Mouse (Mus musculus): ENCODE measurements around the gene Cd244a. TPM values are rescaled to one million over a fixed set of nuclear protein-coding genes. Genes with fewer than 3 reads are reported as not detected.

Cd244a gene
- polyA plus RNA-seq, 1 experiment from 2014 or later = not detected

GRCm38 (mm10) chr1:171635696-171636095, 76.7 kb downstream of the Cd244a start:
- H3K9me3 ChIP-seq (replicated peaks) = no peaks in the 10 kb centered on the region
- no peak overlapping the region for H3K27ac ChIP-seq
- no peaks in the 10 kb centered on the region for H3K4me1 ChIP-seq
- H3K27me3 ChIP-seq (ENCODE audit: low read depth, poor library complexity, severe bottlenecking) = no peaks in the 10 kb centered on the region
- no peak overlapping the region for H3K4me3 ChIP-seq
- 59% methylated on average over 6 of the region's 6 CpGs for WGBS
- no peak for DNase-seq (ENCODE audit: low spot score)
- no peaks in the 10 kb centered on the region for H3K36me3 ChIP-seq

GRCm38 (mm10) chr1:171637101-171637500, 78.1 kb downstream of the Cd244a start:
- H3K4me3 ChIP-seq = no peak overlapping the region
- no peaks in the 10 kb centered on the region for H3K4me1 ChIP-seq
- WGBS = 89% methylated on average over 8 of the region's 8 CpGs
- H3K27me3 ChIP-seq (ENCODE audit: low read depth, poor library complexity, severe bottlenecking) = no peaks in the 10 kb centered on the region
- H3K36me3 ChIP-seq = no peaks in the 10 kb centered on the region
- no peak for DNase-seq (ENCODE audit: low spot score)
- no peaks in the 10 kb centered on the region for H3K9me3 ChIP-seq (replicated peaks)
- H3K27ac ChIP-seq = no peak overlapping the region

- no peak overlapping the region for H3K27ac ChIP-seq
- no peaks in the 10 kb centered on the region for H3K4me1 ChIP-seq
- H3K36me3 ChIP-seq = no peaks in the 10 kb centered on the region
- no peak for DNase-seq (ENCODE audit: low spot score)
- H3K27me3 ChIP-seq (ENCODE audit: low read depth, poor library complexity, severe bottlenecking) = no peaks in the 10 kb centered on the region
- H3K9me3 ChIP-seq (replicated peaks) = no peaks in the 10 kb centered on the region
- no peak overlapping the region for H3K4me3 ChIP-seq
- 80% methylated on average over 2 of the region's 2 CpGs for WGBS
Measured at GRCm38 (mm10) chr1:171638686-171639085, 79.7 kb downstream of the Cd244a start.

GRCm38 (mm10) chr1:171640796-171641195, 81.8 kb downstream of the Cd244a start:
- no peaks in the 10 kb centered on the region for H3K4me1 ChIP-seq
- WGBS = 94% methylated on average over 6 of the region's 6 CpGs
- no peak for DNase-seq (ENCODE audit: low spot score)
- H3K36me3 ChIP-seq = no peaks in the 10 kb centered on the region
- H3K9me3 ChIP-seq (replicated peaks) = no peaks in the 10 kb centered on the region
- no peak overlapping the region for H3K27ac ChIP-seq
- no peaks in the 10 kb centered on the region for H3K27me3 ChIP-seq (ENCODE audit: low read depth, poor library complexity, severe bottlenecking)
- H3K4me3 ChIP-seq = no peak overlapping the region

GRCm38 (mm10) chr1:171643612-171644011, 84.6 kb downstream of the Cd244a start:
- WGBS = 79% methylated on average over 7 of the region's 7 CpGs
- no peak for DNase-seq (ENCODE audit: low spot score)
- Histone ChIP-seq H3K9me3 (replicated peaks) (no peaks in the 10 kb centered on the region), H3K27me3 (ENCODE audit: low read depth, poor library complexity, severe bottlenecking) (no peaks in the 10 kb centered on the region), H3K36me3 (no peaks in the 10 kb centered on the region), H3K27ac (no peak overlapping the region), H3K4me3 (no peak overlapping the region), H3K4me1 (no peaks in the 10 kb centered on the region)

GRCm38 (mm10) chr1:171646429-171646940, 87.5 kb downstream of the Cd244a start:
- no peaks in the 10 kb centered on the region for H3K27me3 ChIP-seq (ENCODE audit: low read depth, poor library complexity, severe bottlenecking)
- H3K4me3 ChIP-seq = no peak overlapping the region
- DNase-seq (ENCODE audit: low spot score) = no peak
- 69% methylated on average over 5 of the region's 5 CpGs for WGBS
- no peaks in the 10 kb centered on the region for H3K4me1 ChIP-seq
- H3K9me3 ChIP-seq (replicated peaks) = no peaks in the 10 kb centered on the region
- no peak overlapping the region for H3K27ac ChIP-seq
- H3K36me3 ChIP-seq = no peaks in the 10 kb centered on the region

GRCm38 (mm10) chr1:171647716-171648115, 88.7 kb downstream of the Cd244a start:
- H3K4me1 ChIP-seq = no peaks in the 10 kb centered on the region
- WGBS = 89% methylated on average over 5 of the region's 5 CpGs
- no peak overlapping the region for H3K4me3 ChIP-seq
- H3K9me3 ChIP-seq (replicated peaks) = no peaks in the 10 kb centered on the region
- no peaks in the 10 kb centered on the region for H3K27me3 ChIP-seq (ENCODE audit: low read depth, poor library complexity, severe bottlenecking)
- H3K36me3 ChIP-seq = no peaks in the 10 kb centered on the region
- no peak overlapping the region for H3K27ac ChIP-seq
- DNase-seq (ENCODE audit: low spot score) = no peak

GRCm38 (mm10) chr1:171648840-171649239, 89.8 kb downstream of the Cd244a start:
- no peak overlapping the region for H3K27ac ChIP-seq
- no peaks in the 10 kb centered on the region for H3K9me3 ChIP-seq (replicated peaks)
- H3K27me3 ChIP-seq (ENCODE audit: low read depth, poor library complexity, severe bottlenecking) = no peaks in the 10 kb centered on the region
- no peak for DNase-seq (ENCODE audit: low spot score)
- WGBS = 85% methylated on average over 8 of the region's 8 CpGs
- H3K4me3 ChIP-seq = no peak overlapping the region
- H3K36me3 ChIP-seq = no peaks in the 10 kb centered on the region
- no peaks in the 10 kb centered on the region for H3K4me1 ChIP-seq

GRCm38 (mm10) chr1:171652734-171653133, 93.7 kb downstream of the Cd244a start, which contains the start of gene Slamf7:
Slamf7 (minus strand) TSS chr1:171653035.
- Histone ChIP-seq H3K4me1 (no peaks in the 10 kb centered on the region), H3K27me3 (ENCODE audit: low read depth, poor library complexity, severe bottlenecking) (no peaks in the 10 kb centered on the region), H3K27ac (no peak within 1 kb of the TSS), H3K36me3 (no peaks in the 10 kb centered on the region), H3K4me3 (no peak within 1 kb of the TSS), H3K9me3 (replicated peaks) (no peaks in the 10 kb centered on the region)
- no peak for DNase-seq (ENCODE audit: low spot score)
- 89% methylated on average over 5 of the region's 5 CpGs for WGBS

- Histone ChIP-seq H3K27me3 (ENCODE audit: low read depth, poor library complexity, severe bottlenecking) (no peaks in the 10 kb centered on the region), H3K27ac (no peak overlapping the region), H3K36me3 (no peaks in the 10 kb centered on the region), H3K4me1 (no peaks in the 10 kb centered on the region), H3K9me3 (replicated peaks) (no peaks in the 10 kb centered on the region), H3K4me3 (no peak overlapping the region)
- DNase-seq (ENCODE audit: low spot score) = no peak
- 79% methylated on average over 5 of the region's 5 CpGs for WGBS
Measured at GRCm38 (mm10) chr1:171658561-171658991, 99.6 kb downstream of the Cd244a start.

Small RNA genes lying within 50 kb of the gene (microRNA-seq; reads per million reads assigned to microRNA genes)
- not detected for gene Mir7683

Other genes starting within 250 kb of the Cd244a start
- gene Dedd, start 230.0 kb upstream of the Cd244a start, polyA plus RNA-seq (2016; fragmentation: Nextera tagmentation; extraction: Ambion mirVana) = 44.3 and 50.5 TPM in 2 replicates
- 32.8 and 36.3 TPM in 2 replicates for gene Nit1, start 213.5 kb upstream of the Cd244a start, polyA plus RNA-seq (2016; fragmentation: Nextera tagmentation; extraction: Ambion mirVana)
- gene Pfdn2, start 213.5 kb upstream of the Cd244a start, polyA plus RNA-seq (2016; fragmentation: Nextera tagmentation; extraction: Ambion mirVana) = 149 TPM in 2 replicates
- gene Klhdc9, start 198.4 kb upstream of the Cd244a start, polyA plus RNA-seq (2016; fragmentation: Nextera tagmentation; extraction: Ambion mirVana) = 1.6 and 2.4 TPM in 2 replicates
- 3.4 and 4.8 TPM in 2 replicates for gene Nectin4, start 189.1 kb upstream of the Cd244a start, polyA plus RNA-seq (2016; fragmentation: Nextera tagmentation; extraction: Ambion mirVana)
- 0.56 and 0.69 TPM in 2 replicates for gene Arhgap30, start 170.2 kb upstream of the Cd244a start, polyA plus RNA-seq (2016; fragmentation: Nextera tagmentation; extraction: Ambion mirVana)
- gene Usf1, start 147.9 kb upstream of the Cd244a start, polyA plus RNA-seq (2016; fragmentation: Nextera tagmentation; extraction: Ambion mirVana) = 119 and 127 TPM in 2 replicates
- 6.2 and 7.5 TPM in 2 replicates for gene Tstd1, start 140.3 kb upstream of the Cd244a start, polyA plus RNA-seq (2016; fragmentation: Nextera tagmentation; extraction: Ambion mirVana)
- 34.7 and 38.2 TPM in 2 replicates for gene F11r, start 121.7 kb upstream of the Cd244a start, polyA plus RNA-seq (2016; fragmentation: Nextera tagmentation; extraction: Ambion mirVana)
- 6.5 and 8.6 TPM in 2 replicates for gene Alyref2, start 55.7 kb upstream of the Cd244a start, polyA plus RNA-seq (2016; fragmentation: Nextera tagmentation; extraction: Ambion mirVana)
- not detected in 2 replicates for gene Itln1, start 23.9 kb upstream of the Cd244a start, polyA plus RNA-seq (2016; fragmentation: Nextera tagmentation; extraction: Ambion mirVana)
- gene Ly9, start 48.2 kb downstream of the Cd244a start, polyA plus RNA-seq (2016; fragmentation: Nextera tagmentation; extraction: Ambion mirVana) = not detected in 2 replicates
- not detected in 2 replicates for gene Slamf7, start 93.8 kb downstream of the Cd244a start, polyA plus RNA-seq (2016; fragmentation: Nextera tagmentation; extraction: Ambion mirVana)
- gene Cd48, start 122.8 kb downstream of the Cd244a start, polyA plus RNA-seq (2016; fragmentation: Nextera tagmentation; extraction: Ambion mirVana) = 0.13 and 0.38 TPM in 2 replicates
- 0.19 and 0.29 TPM in 2 replicates for gene Slamf1, start 207.9 kb downstream of the Cd244a start, polyA plus RNA-seq (2016; fragmentation: Nextera tagmentation; extraction: Ambion mirVana)

All from limb, embryonic 10.5 days (tissue).